Mouse (Mus musculus) forebrain, embryonic 13.5 days (tissue): ENCODE measurements around the gene Erh. TPM values are rescaled to one million over a fixed set of nuclear protein-coding genes. Genes with fewer than 3 reads are reported as not detected.

Experiments
- ATAC-seq: fragments of 200-750 bp; cut with Nextera tagmentation; 2 replicates; pipeline ENCODE4 v1.8.0; 2017
- H3K27ac ChIP-seq: fragments of 300-500 bp; sonication (generic); 2 replicates; pipeline ENCODE4 v1.5.1; 2015; ENCODE audit warnings: inconsistent platforms, mild to moderate bottlenecking, moderate library complexity
- H3K27me3 ChIP-seq: fragments of 300-500 bp; sonication (generic); 2 replicates; pipeline ENCODE4 v1.6.1; 2015; ENCODE audit warnings: mild to moderate bottlenecking, inconsistent platforms
- H3K36me3 ChIP-seq: fragments of 300-500 bp; sonication (generic); 2 replicates; pipeline ENCODE4 v1.6.1; 2015; ENCODE audit warnings: mild to moderate bottlenecking, inconsistent platforms; ENCODE audit not compliant: poor library complexity, severe bottlenecking
- H3K4me1 ChIP-seq: fragments of 300-500 bp; sonication (generic); 2 replicates; pipeline ENCODE4 v1.6.1; 2015; ENCODE audit warnings: inconsistent platforms
- H3K4me2 ChIP-seq: fragments of 300-500 bp; sonication (generic); 2 replicates; pipeline ENCODE4 v1.6.1; 2015; ENCODE audit warnings: inconsistent platforms, mild to moderate bottlenecking, moderate library complexity
- H3K4me3 ChIP-seq: fragments of 300-500 bp; sonication (generic); 2 replicates; pipeline ENCODE4 v1.5.1; 2015; ENCODE audit warnings: mild to moderate bottlenecking, inconsistent platforms
- H3K9ac ChIP-seq: fragments of 300-500 bp; sonication (generic); 2 replicates; pipeline ENCODE4 v1.6.1; 2015; ENCODE audit warnings: mild to moderate bottlenecking, inconsistent platforms
- H3K9me3 ChIP-seq: fragments of 300-500 bp; sonication (generic); replicated peaks from 2 replicates; pipeline ENCODE4 v1.6.1; 2016; ENCODE audit warnings: inconsistent platforms
- WGBS: fragments of 180-500 bp; shearing (Covaris S2); methylation state at CpG from one replicate; pipeline ENCODE4 v1.1.7; 2015; 5-methylcytosine and 5-hydroxymethylcytosine counted together
- polyA plus RNA-seq: library from polyadenylated mRNA; unstranded; fragments of >200 nt; fragmentation: Nextera tagmentation; extraction: Ambion mirVana; gene quantifications from 2 replicates; pipeline ENCODE4 v1.2.1, GENCODE M21; 2015

Erh gene
- polyA plus RNA-seq, 1 experiment from 2014 or later = 434 TPM

GRCm38 (mm10) chr12:80584973-80585372 is 59.2 kb downstream of the Erh start:
- Histone ChIP-seq H3K27ac (no peak overlapping the region), H3K27me3 (no peaks in the 10 kb centered on the region), H3K4me3 (no peak overlapping the region), H3K4me2 (no peak overlapping the region), H3K4me1 (no peaks in the 10 kb centered on the region), H3K36me3 (peaks cover 54% of the 10 kb centered on the region), H3K9ac (no peak overlapping the region), H3K9me3 (no peaks in the 10 kb centered on the region)
- ATAC-seq = no peak
- WGBS = 24% methylated on average over 2 of the region's 2 CpGs

Other genes starting within 250 kb of the Erh start
- gene Dcaf5, start 207.7 kb downstream of the Erh start, polyA plus RNA-seq = 16.1 and 19.5 TPM in 2 replicates
- 52.6 and 53.8 TPM in 2 replicates for gene Exd2, start 181.2 kb downstream of the Erh start, polyA plus RNA-seq
- gene Galnt16, start 126.1 kb downstream of the Erh start, polyA plus RNA-seq = 21.7 and 28.6 TPM in 2 replicates
- gene Slc39a9, start 458 bp downstream of the Erh start, polyA plus RNA-seq = 20.2 and 23.8 TPM in 2 replicates
- 0.43 and 0.74 TPM in 2 replicates for gene Plekhd1, start 48.2 kb upstream of the Erh start, polyA plus RNA-seq
- 4.6 and 4.7 TPM in 2 replicates for gene Ccdc177, start 116.3 kb upstream of the Erh start, polyA plus RNA-seq
- 13.8 and 14.0 TPM in 2 replicates for gene Susd6, start 146.2 kb upstream of the Erh start, polyA plus RNA-seq